Mouse (Mus musculus) MEL (cell line): ENCODE results near the gene Sgpl1. TPM values are rescaled to one million over a fixed set of nuclear protein-coding genes. Genes with fewer than 3 reads are reported as not detected.

Source experiments
- DNase-seq: peaks from one replicate; pipeline ENCODE4 v3.0.0; 2011; ENCODE audit warnings: low read depth, low spot score
- H3K27ac ChIP-seq: 2 replicates; pipeline ENCODE4 v1.5.1; 2012; ENCODE audit warnings: low read depth, mild to moderate bottlenecking, control low read depth, low read length, moderate library complexity; ENCODE audit not compliant: control insufficient read depth
- H3K27me3 ChIP-seq, 2 experiments: fragments of 150-350 bp in 1 of 2; sonication (generic) in 1 of 2; 2 replicates each; pipeline ENCODE4 v1.6.1; 2012; ENCODE audit warnings: low read length in 2 of 2, mild to moderate bottlenecking in 2 of 2, improper control_type of control experiment in 1 of 2, moderate library complexity in 1 of 2; ENCODE audit not compliant: insufficient read depth in 2 of 2, control insufficient read depth in 1 of 2
- H3K36me3 ChIP-seq, 2 experiments: 2 replicates each; pipeline ENCODE4 v1.6.1; 2012 to 2014; ENCODE audit warnings: low read length in 2 of 2, improper control_type of control experiment in 1 of 2, inconsistent platforms in 1 of 2, mild to moderate bottlenecking in 1 of 2; ENCODE audit not compliant: insufficient read depth in 2 of 2, control insufficient read depth in 1 of 2
- H3K4me1 ChIP-seq, 2 experiments: fragments of 150-350 bp in 1 of 2; sonication (generic) in 1 of 2; 2 replicates each; pipeline ENCODE4 v1.6.1; 2012; ENCODE audit warnings: low read length in 2 of 2, improper control_type of control experiment in 1 of 2, mild to moderate bottlenecking in 1 of 2; ENCODE audit not compliant: insufficient read depth in 2 of 2, control insufficient read depth in 1 of 2
- H3K4me3 ChIP-seq, 2 experiments: fragments of 150-350 bp in 1 of 2; sonication (generic) in 1 of 2; 2 replicates each; pipeline ENCODE4 v1.5.1; 2012; ENCODE audit warnings: low read depth in 2 of 2, low read length in 2 of 2, mild to moderate bottlenecking in 2 of 2, moderate library complexity in 2 of 2, control low read depth in 1 of 2, improper control_type of control experiment in 1 of 2; ENCODE audit not compliant: control insufficient read depth in 1 of 2, insufficient read depth in 1 of 2
- H3K79me2 ChIP-seq: 2 replicates; pipeline ENCODE4 v1.6.1; 2012; ENCODE audit warnings: mild to moderate bottlenecking, low read length, moderate library complexity; ENCODE audit not compliant: control insufficient read depth, poor library complexity, insufficient read depth
- H3K9ac ChIP-seq: 2 replicates; pipeline ENCODE4 v1.6.1; 2012; ENCODE audit warnings: low read depth, mild to moderate bottlenecking, control low read depth, low read length, moderate library complexity; ENCODE audit not compliant: control insufficient read depth, poor library complexity, severe bottlenecking
- H3K9me3 ChIP-seq: fragments of 150-350 bp; sonication (generic); replicated peaks from 2 replicates; pipeline ENCODE4 v1.6.1; 2012; ENCODE audit warnings: mild to moderate bottlenecking, low read length, improper control_type of control experiment, moderate library complexity; ENCODE audit not compliant: insufficient read depth
- CHD1 ChIP-seq: IDR thresholded peaks from 2 replicates; pipeline ENCODE4 v1.6.1; 2012; ENCODE audit warnings: low read depth, mild to moderate bottlenecking, inconsistent platforms, low read length, improper control_type of control experiment
- CTCF ChIP-seq, 3 experiments: IDR thresholded peaks in 2 of 3; conservative IDR thresholded peaks in 1 of 3; 2 replicates each; pipeline ENCODE4 v1.5.1; 2011 to 2012; ENCODE audit warnings: low read length in 3 of 3, low read depth in 2 of 3, mild to moderate bottlenecking in 2 of 3, improper control_type of control experiment in 1 of 3, inconsistent platforms in 1 of 3, mixed read lengths in 1 of 3, moderate library complexity in 1 of 3; ENCODE audit not compliant: control insufficient read depth in 1 of 3, insufficient read depth in 1 of 3, poor library complexity in 1 of 3, severe bottlenecking in 1 of 3
- ETS1 ChIP-seq: IDR thresholded peaks from 2 replicates; pipeline ENCODE4 v1.6.1; 2012; ENCODE audit warnings: low read depth, mild to moderate bottlenecking, inconsistent platforms, low read length, improper control_type of control experiment, moderate library complexity
- GABPA ChIP-seq: IDR thresholded peaks from 2 replicates; pipeline ENCODE4 v1.6.1; 2012; ENCODE audit warnings: low read depth, mild to moderate bottlenecking, inconsistent platforms, low read length, improper control_type of control experiment, moderate library complexity
- GATA1 ChIP-seq: IDR thresholded peaks from 2 replicates; pipeline ENCODE4 v1.6.1; 2011; ENCODE audit warnings: low read depth, low read length, improper control_type of control experiment
- KAT2A ChIP-seq: conservative IDR thresholded peaks from 2 replicates; pipeline ENCODE4 v1.6.1; 2012; ENCODE audit warnings: low read depth, low read length, improper control_type of control experiment, inconsistent platforms
- MAX ChIP-seq: IDR thresholded peaks from 2 replicates; pipeline ENCODE4 v1.6.1; 2011; ENCODE audit warnings: low read length, improper control_type of control experiment
- MAZ ChIP-seq: IDR thresholded peaks from 2 replicates; pipeline ENCODE4 v1.6.1; 2012; ENCODE audit warnings: low read depth, mild to moderate bottlenecking, inconsistent platforms, low read length, improper control_type of control experiment
- MYC ChIP-seq: IDR thresholded peaks from 2 replicates; pipeline ENCODE4 v1.6.1; 2011; ENCODE audit warnings: low read depth, mild to moderate bottlenecking, low read length, improper control_type of control experiment, moderate library complexity
- NELFE ChIP-seq: IDR thresholded peaks from 2 replicates; pipeline ENCODE4 v1.6.1; 2011; ENCODE audit warnings: low read depth, low read length, improper control_type of control experiment
- POLR2A ChIP-seq, 2 experiments: IDR thresholded peaks; 2 replicates each; pipeline ENCODE4 v1.6.1; 2011 to 2012; ENCODE audit warnings: low read length in 2 of 2, mild to moderate bottlenecking in 2 of 2, control low read depth in 1 of 2, improper control_type of control experiment in 1 of 2, low read depth in 1 of 2, moderate library complexity in 1 of 2; ENCODE audit not compliant: control insufficient read depth in 1 of 2, insufficient read depth in 1 of 2, poor library complexity in 1 of 2
- POLR2AphosphoS2 ChIP-seq: IDR thresholded peaks from 2 replicates; pipeline ENCODE4 v1.6.1; 2011; ENCODE audit warnings: low read length, improper control_type of control experiment
- RAD21 ChIP-seq: IDR thresholded peaks from 2 replicates; pipeline ENCODE4 v1.6.1; 2011; ENCODE audit warnings: mild to moderate bottlenecking, low read depth, low read length, improper control_type of control experiment
- RCOR1 ChIP-seq: IDR thresholded peaks from 2 replicates; pipeline ENCODE4 v1.6.1; 2012; ENCODE audit warnings: low read depth, mild to moderate bottlenecking, inconsistent platforms, low read length, improper control_type of control experiment
- SIN3A ChIP-seq: IDR thresholded peaks from 2 replicates; pipeline ENCODE4 v1.6.1; 2012; ENCODE audit warnings: low read length, improper control_type of control experiment, inconsistent platforms
- SMC3 ChIP-seq: IDR thresholded peaks from 2 replicates; pipeline ENCODE4 v1.6.1; 2011; ENCODE audit warnings: low read depth, low read length, improper control_type of control experiment
- TAL1 ChIP-seq: IDR thresholded peaks from 2 replicates; pipeline ENCODE4 v1.6.1; 2012; ENCODE audit warnings: mild to moderate bottlenecking, inconsistent platforms, low read length, moderate library complexity, mixed read lengths
- UBTF ChIP-seq: IDR thresholded peaks from 2 replicates; pipeline ENCODE4 v1.6.1; 2012; ENCODE audit warnings: low read depth, mild to moderate bottlenecking, inconsistent platforms, low read length, improper control_type of control experiment, moderate library complexity, borderline replicate concordance; ENCODE audit not compliant: insufficient read depth
- USF1 ChIP-seq: IDR thresholded peaks from 2 replicates; pipeline ENCODE4 v1.6.1; 2014; ENCODE audit warnings: low read depth, mild to moderate bottlenecking, inconsistent platforms, low read length, improper control_type of control experiment, moderate library complexity
- USF2 ChIP-seq, 2 experiments: IDR thresholded peaks; 2 replicates each; pipeline ENCODE4 v1.6.1; 2011 to 2012; ENCODE audit warnings: improper control_type of control experiment in 2 of 2, low read length in 2 of 2, borderline replicate concordance in 1 of 2, inconsistent platforms in 1 of 2, low read depth in 1 of 2, mild to moderate bottlenecking in 1 of 2; ENCODE audit not compliant: insufficient read depth in 1 of 2
- ZC3H11A ChIP-seq: IDR thresholded peaks from 2 replicates; pipeline ENCODE4 v1.6.1; 2012; ENCODE audit warnings: low read depth, mild to moderate bottlenecking, inconsistent platforms, low read length, improper control_type of control experiment
- ZKSCAN1 ChIP-seq: IDR thresholded peaks from 2 replicates; pipeline ENCODE4 v1.6.1; 2012; ENCODE audit warnings: low read depth, mild to moderate bottlenecking, inconsistent platforms, low read length, improper control_type of control experiment, moderate library complexity
- ZMIZ1 ChIP-seq: IDR thresholded peaks from 2 replicates; pipeline ENCODE4 v1.6.1; 2012; ENCODE audit warnings: low read depth, mild to moderate bottlenecking, inconsistent platforms, low read length, improper control_type of control experiment, moderate library complexity
- polyA plus RNA-seq, 2 experiments: library from polyadenylated mRNA; stranded (reverse) in 1 of 2; unstranded in 1 of 2; fragments of >175 nt in 1 of 2; fragments of >200 nt in 1 of 2; gene quantifications; 2 replicates each; pipeline versions ENCODE4 v1.2.1 to v1.2.4; 2012; ENCODE audit warnings: low replicate concordance in 2 of 2, low read depth in 1 of 2; ENCODE audit not compliant: insufficient read length in 2 of 2, insufficient read depth in 1 of 2, missing spikeins in 1 of 2
- total RNA-seq: library from RNA; depleted of rRNA; stranded (reverse); fragments of 300-350 nt; gene quantifications from 2 replicates; pipeline ENCODE4 v1.2.3, GENCODE M21; 2012

Sgpl1 gene
- total and polyA plus RNA-seq, 3 experiments, result 8.7 to 11.7 TPM; not detected in 1

DNA sequence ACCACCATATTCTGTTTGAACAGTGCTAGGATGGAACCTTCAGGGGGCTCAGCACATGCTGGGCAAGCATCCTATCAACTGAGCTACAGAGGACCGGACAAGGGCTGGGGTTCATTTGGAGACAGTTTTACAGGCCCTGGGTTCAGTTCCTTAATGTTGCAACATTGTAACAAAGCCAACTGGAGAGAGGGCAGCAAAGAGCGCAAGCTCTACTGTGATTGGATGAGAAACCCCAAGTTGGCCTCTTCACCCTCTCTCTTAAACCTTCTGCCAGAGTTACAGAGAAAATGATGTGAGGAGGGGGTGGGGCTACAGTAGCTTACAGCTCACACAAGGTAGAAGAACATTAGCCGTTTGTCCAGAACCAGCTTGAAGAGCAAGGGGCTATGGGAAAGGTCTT is 39.5 kb upstream of the Sgpl1 start:
- Histone ChIP-seq H3K4me1 (no peaks in the 10 kb centered on the region), H3K79me2 (no peaks in the 10 kb centered on the region)
- TF ChIP-seq RAD21 (no peak), TAL1 (no peak), GATA1 (no peak), ETS1 (no peak), SIN3A (no peak), ZMIZ1 (no peak), UBTF (no peak), NELFE (no peak), USF1 (no peak), MYC (no peak)
- TF ChIP-seq, all 39 proteins: peak for 0

DNA sequence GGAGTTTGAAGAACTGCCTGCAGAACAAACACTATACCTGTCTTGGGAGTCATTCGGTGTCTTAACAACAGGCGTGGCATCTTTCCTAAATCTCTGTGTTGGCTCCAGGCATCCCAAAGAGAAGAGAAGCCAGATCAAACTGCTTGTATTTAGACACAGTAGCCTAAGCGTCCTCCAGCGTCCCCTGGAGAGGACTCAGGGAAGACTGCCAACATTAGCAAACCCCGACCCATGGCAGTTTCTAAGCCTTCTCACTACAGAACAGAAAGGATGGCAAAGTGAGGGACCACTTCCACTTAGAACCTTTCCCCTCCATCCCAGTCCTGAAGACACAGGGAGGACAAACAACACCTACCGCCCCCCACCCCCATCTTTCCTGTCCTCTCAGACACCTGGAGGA is 32.4 kb upstream of the Sgpl1 start:
- Histone ChIP-seq H3K4me1 (no peaks in the 10 kb centered on the region), H3K4me3 (no peak overlapping the region), H3K79me2 (no peaks in the 10 kb centered on the region), H3K27ac (no peak overlapping the region), H3K9me3 (no peaks in the 10 kb centered on the region), H3K27me3 (peaks cover 0 to 3% of the 10 kb centered on the region in 2 experiments; a peak in 1 of 4 replicates), H3K36me3 (no peaks in the 10 kb centered on the region), H3K9ac (no peak overlapping the region)
- no peak for DNase-seq
- no peak for TF ChIP-seq RAD21
- no peak for TF ChIP-seq POLR2A (IDR thresholded peaks at IDR 0.05; ENCODE audit: control insufficient read depth in 1 of 2, insufficient read depth in 1 of 2, low read depth in 1 of 2, low read length in 2 of 2, poor library complexity in 1 of 2)
- TF ChIP-seq GATA1, result no peak
- TF ChIP-seq MYC, result no peak
- TF ChIP-seq MAZ, result no peak
- TF ChIP-seq USF2 (IDR thresholded peaks at IDR 0.05; ENCODE audit: borderline replicate concordance in 1 of 2, insufficient read depth in 1 of 2, low read depth in 1 of 2, low read length in 2 of 2), result no peak
- no peak for TF ChIP-seq CTCF (IDR thresholded peaks at IDR 0.05 in 2 of 3, conservative IDR thresholded peaks at IDR 0.05 in 1 of 3; ENCODE audit: control insufficient read depth in 1 of 3, insufficient read depth in 1 of 3, low read depth in 2 of 3, low read length in 3 of 3, poor library complexity in 1 of 3, severe bottlenecking in 1 of 3)
- TF ChIP-seq SMC3, result no peak
- no peak for TF ChIP-seq CHD1
- no peak for TF ChIP-seq UBTF
- TF ChIP-seq POLR2AphosphoS2, result no peak
- no peak for TF ChIP-seq GABPA
- no peak for TF ChIP-seq SIN3A
- no peak for TF ChIP-seq MAX
- TF ChIP-seq ZC3H11A, result no peak
- TF ChIP-seq RCOR1, result no peak
- no peak for TF ChIP-seq KAT2A
- TF ChIP-seq TAL1, result no peak
- no peak for TF ChIP-seq ZKSCAN1
- TF ChIP-seq ETS1, result no peak

More for the DNA sequence above, 39.5 kb upstream of the Sgpl1 start:
- H3K27me3 ChIP-seq, result no peaks in the 10 kb centered on the region
- no peak overlapping the region for H3K4me3 ChIP-seq
- DNase-seq, result no peak
- H3K9me3 ChIP-seq, result no peaks in the 10 kb centered on the region
- no peak overlapping the region for H3K27ac ChIP-seq
- no peak overlapping the region for H3K9ac ChIP-seq
- H3K36me3 ChIP-seq, result no peaks in the 10 kb centered on the region
